Mouse (Mus musculus): ENCODE measurements at regions not wholly inside any gene's neighbourhood (a gene's known extent, or its start where the extent isn't known, plus 50 kb on each side); places are given as distances from the start of the nearest gene placed in this dataset.
"Not testable (repeated sequence)": the region's sequence is repeated elsewhere in the genome, so short reads cannot be mapped to it uniquely, and the experiment has no call there.

DNA sequence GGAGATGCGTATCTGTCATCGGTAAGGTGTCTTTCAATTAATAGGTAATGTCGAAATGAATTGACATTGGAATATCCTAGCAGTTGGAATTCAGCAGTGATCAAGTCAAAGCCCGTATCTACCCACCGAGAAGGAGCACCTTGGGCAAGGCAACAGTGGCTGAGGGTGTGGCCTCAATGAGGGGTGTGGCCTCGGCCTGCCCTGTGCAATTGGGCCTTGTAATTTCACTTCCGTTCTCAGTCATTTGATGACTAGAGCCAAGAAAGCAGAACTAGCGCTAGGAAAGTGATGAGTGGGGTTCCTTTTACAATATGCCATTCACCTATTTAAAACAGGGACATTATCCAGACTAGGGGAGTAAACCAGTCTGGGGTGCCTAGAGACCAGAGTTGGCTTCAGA, 77.6 kb downstream of the Elovl4 start:
- DNase-seq (ENCODE audit: low spot score), result no peak

DNA sequence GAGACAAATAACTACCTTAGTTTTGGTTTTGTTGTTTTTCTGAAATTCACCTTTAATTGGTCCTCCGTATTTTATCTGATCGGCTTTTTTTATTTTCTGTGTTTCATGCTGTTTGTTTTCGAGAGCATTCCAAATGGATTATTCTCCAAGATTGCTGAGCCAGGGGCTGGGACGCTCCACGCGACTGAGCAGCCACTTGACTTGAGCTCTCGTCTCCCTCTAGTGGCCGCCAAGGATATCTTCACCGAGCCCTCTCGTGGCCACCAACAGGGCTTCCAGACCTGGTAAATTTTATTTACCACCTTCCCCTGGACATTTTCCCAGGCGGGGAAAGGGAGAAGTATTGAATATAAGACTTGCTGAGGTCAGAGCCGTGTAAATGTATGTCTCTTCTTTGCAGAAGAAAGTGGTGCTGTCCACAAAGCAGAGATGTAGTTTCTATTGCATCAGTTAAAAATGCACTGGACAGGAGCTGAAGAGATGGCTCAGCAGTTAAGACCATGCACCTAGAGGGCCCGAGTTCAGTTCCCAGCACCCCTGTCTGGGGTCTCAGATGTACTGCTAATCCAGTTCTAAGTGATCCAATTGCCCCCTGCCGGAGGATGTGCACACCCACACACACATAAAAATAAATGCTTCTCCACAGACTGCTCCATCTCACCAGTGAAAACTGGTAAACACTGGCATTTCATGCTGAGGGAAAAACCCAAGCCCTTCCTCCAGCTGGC, 78.5 kb downstream of the Elovl4 start:
- peak; percentile 70 for DNase-seq (ENCODE audit: low spot score)

DNA sequence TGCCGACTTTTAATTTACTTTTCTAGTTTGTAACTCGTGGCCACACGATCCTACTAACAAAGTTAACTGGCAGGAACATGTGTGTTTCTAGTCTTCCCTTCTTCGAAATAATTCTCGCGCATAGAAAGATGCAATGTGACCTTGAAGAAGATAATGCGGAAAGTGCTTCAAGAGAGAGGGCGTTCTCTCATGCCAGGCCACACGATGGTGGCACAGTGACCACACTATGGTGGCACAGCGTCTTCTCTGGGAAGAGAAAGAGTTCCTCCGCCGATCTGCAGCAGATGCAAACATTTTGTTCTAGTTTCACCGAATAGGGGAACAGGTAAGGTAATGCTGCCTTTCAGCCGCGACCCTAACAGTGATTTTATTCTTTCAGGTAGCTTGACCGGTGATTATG, 79.1 kb downstream of the Elovl4 start:
- DNase-seq (ENCODE audit: low spot score), result no peak

DNA sequence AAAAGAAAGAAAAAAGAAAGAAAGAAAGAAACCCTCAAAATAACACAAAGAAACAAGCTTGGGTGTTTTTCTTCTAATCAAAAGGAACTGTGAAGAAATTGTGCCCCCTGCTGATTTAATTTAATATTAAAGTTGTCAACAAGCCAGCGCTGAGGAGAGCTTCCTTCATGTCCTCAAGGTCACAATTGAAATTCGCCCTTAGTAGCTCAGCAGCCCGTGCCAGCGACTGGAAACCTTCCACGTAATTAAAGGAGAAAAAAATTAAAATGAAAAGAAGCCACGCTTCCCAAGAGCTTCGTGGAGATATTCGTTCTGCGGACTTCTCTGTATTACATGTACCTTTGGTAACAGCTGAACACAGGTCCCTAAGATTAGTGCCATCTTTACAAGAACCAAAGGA, 80.0 kb downstream of the Elovl4 start:
- peak; percentile 23 for DNase-seq (ENCODE audit: low spot score)

DNA sequence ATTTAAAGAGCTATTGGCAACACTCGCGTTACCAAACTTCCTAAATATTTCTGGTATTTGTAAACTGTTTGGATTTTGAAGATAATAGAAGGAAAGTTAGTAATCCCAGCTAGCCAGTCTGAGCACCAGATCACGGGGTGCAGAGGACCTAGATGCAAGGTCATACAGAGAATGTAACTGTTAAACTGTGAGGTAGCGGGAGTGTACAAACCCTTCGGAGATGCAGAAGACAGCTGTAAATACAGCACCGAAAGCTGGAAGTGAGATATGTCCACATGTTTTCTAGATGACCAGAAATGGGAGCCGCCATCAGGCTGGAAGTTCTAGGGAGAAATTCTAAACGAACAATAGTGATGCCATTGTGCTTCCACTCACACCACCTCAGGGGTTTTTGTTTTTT, 80.5 kb downstream of the Elovl4 start:
- DNase-seq (ENCODE audit: low spot score), result no peak

DNA sequence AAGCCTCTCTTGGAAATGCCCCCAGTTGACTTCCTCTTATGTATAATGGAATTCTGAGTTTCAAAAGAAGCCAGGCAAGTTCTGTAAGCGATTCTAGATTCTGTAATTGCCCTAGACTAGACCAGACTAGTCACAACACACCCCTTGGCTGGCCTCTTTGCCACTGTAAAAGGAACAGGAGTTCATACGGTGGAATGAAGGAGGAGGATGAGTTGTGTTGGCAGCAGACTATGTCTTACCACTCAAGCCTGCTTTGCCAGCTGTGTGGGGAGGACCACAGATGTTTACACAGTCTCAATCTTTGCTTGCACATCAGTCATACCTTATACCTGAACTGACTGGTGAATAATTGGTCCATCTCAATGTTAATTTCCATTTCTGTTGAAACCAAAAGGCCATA, 85.1 kb downstream of the Elovl4 start:
- no peak for DNase-seq (ENCODE audit: low spot score)

GRCm38 (mm10) chr9:83719811-83720210, 86.3 kb downstream of the Elovl4 start:
- DNase-seq (ENCODE audit: low spot score), result no peak

DNA sequence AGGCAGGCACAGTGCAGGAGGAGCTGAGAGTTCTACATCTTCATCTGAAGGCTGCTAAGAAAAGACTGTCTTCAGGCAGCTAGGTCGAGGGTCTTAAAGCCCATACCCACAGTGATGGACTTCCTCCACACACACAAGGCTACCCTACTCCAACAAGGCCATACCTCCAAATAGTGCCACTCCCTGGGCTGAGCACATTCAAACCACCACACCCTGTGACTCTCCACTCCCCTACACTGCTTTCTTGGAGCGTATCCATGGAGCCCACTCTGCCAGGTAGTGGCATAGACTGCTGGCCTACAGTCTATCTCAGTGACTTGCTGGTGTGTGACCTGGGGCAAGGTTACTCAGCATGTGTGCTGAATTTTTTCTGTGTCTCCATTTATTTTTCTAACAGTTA, 88.0 kb downstream of the Elovl4 start:
- DNase-seq (ENCODE audit: low spot score), result not testable (repeated sequence)

GRCm38 (mm10) chr9:83716101-83716763, 89.8 kb downstream of the Elovl4 start:
- DNase-seq (ENCODE audit: low spot score), result no peak

GRCm38 (mm10) chr9:83707361-83707760, 98.7 kb downstream of the Elovl4 start:
- DNase-seq (ENCODE audit: low spot score), result no peak

DNA sequence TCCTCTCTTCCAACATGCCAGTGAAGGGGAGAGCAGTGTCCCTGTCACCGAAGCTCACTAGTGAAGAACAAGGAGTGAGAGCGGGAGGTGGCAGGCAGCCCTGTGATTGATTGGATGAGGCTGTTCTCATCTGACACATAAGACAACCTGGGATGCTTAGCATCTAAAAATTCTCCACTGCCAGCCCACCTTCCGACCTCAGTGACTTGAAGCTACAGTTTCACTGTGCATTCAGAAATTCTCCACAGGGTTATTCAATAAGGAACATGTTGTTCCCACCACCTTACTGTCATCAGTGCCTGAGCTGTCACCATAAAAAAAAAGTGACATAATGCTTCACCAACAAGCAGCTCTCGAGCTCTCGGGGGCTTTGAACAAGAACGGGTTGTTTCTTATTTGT, 100.0 kb downstream of the Elovl4 start:
- DNase-seq (ENCODE audit: low spot score), result no peak

DNA sequence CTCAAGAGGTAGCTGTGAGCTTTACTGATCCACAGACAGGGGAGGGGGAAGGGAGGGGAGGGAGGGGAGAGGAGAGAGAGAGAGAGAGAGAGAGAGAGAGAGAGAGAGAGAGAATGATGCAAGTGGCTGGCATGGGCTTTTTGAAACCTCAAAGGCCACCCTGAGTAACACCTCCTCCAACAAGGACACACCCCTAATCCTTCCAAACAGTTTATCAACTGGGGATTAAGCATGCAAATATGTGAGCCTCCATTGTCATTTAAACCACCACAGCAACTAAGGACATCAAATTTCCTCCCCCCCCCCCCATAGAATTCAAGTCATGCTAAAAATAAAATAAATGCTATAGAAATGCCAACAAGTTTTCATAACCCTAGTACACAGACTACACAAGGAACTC, 101.9 kb downstream of the Elovl4 start:
- DNase-seq (ENCODE audit: low spot score), result no peak

DNA sequence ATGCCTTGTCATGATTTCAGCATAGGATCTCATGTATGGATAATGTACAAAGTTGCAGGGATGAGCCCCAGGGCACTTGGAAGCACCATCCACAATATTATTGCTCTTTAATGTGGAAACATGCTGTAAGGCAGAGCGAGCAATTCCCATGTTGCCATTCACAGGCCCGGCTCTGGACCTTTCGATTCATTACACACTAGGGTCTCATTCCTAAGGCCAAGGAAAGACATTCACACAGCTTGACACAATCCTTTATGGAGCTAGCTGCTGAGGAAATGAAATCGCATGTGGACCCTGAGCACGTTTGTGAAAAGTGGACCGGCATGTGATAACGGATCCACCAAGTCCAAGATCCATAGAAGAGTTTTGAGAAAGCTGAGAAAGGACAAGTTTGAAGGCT, 105.2 kb downstream of the Elovl4 start:
- no peak for DNase-seq (ENCODE audit: low spot score)

GRCm38 (mm10) chr9:83700056-83700455, 106.0 kb downstream of the Elovl4 start:
- no peak for DNase-seq (ENCODE audit: low spot score)

DNA sequence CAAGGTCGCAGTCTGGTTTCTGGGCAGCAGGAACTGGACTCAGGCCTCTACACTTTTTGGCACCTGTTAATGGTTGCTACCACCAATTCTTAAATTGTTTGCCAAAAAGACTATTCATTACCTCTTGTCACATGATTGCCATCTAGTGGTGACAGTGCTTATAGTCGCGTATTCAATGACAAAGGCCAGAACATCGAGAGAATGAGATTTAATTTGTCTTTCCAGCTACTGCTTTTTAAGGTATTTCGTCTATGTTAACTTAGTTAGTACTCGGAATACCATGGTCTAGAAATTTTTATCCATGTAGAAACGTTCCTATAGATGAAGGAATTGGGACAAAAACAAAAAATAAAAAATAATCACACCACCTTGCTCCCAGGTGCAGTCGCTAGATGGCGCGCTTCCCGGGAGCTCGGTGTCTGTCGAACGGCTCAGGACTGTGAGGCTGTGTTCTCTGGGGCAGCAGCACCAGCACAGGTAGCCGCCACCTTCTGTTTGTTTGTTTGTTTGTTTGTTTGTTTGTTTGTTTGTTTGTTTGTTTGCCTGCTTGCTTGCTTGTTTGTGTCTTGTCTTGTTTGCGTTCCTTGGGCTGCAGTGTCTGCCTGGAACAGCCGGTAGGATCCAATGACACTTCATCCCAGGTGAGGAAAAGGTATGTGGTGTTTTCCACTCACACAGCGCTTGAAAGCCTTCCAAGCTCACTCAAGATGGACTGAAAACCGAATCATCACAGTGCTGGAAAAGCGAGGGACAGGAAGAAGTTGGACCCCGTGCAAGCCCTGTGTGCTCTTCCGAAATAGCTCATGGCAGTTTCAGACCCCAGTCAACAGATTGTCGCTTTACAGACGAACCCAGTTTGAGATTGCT, 114.5 kb downstream of the Elovl4 start:
- peak; percentile 76 for DNase-seq (ENCODE audit: low spot score)
